Mouse (Mus musculus) ES-E14 (cell line): ENCODE data around the gene Hectd4. TPM values are rescaled to one million over a fixed set of nuclear protein-coding genes. Genes with fewer than 3 reads are reported as not detected.

Source experiments
- DNase-seq: peaks from one replicate; pipeline ENCODE4 v3.0.0-alpha.2; 2013; ENCODE audit warnings: low read depth, low spot score
- H3K27ac ChIP-seq: 2 replicates; pipeline ENCODE4 v1.5.1; 2012; ENCODE audit warnings: low read depth, mild to moderate bottlenecking, low read length, moderate library complexity, mixed read lengths; ENCODE audit not compliant: poor library complexity, insufficient read depth, severe bottlenecking
- H3K36me3 ChIP-seq: 2 replicates; pipeline ENCODE4 v1.6.1; 2012; ENCODE audit warnings: mild to moderate bottlenecking, low read length, moderate library complexity, mixed read lengths; ENCODE audit not compliant: control insufficient read depth, poor library complexity, insufficient read depth, severe bottlenecking
- H3K4me1 ChIP-seq, 2 experiments: fragments of 150-350 bp in 1 of 2; sonication (generic) in 1 of 2; 2 replicates each; pipeline ENCODE4 v1.6.1; 2012; ENCODE audit warnings: low read length in 2 of 2, mild to moderate bottlenecking in 1 of 2, mixed read lengths in 1 of 2; ENCODE audit not compliant: control insufficient read depth in 2 of 2, insufficient read depth in 2 of 2, poor library complexity in 1 of 2
- H3K4me3 ChIP-seq, 2 experiments: fragments of 150-350 bp in 1 of 2; sonication (generic) in 1 of 2; 2 replicates each; pipeline ENCODE4 v1.5.1; 2012; ENCODE audit warnings: low read length in 2 of 2, low read depth in 1 of 2, mild to moderate bottlenecking in 1 of 2, mixed read lengths in 1 of 2; ENCODE audit not compliant: insufficient read depth in 1 of 2, poor library complexity in 1 of 2, severe bottlenecking in 1 of 2
- H3K9ac ChIP-seq: 2 replicates; pipeline ENCODE4 v1.6.1; 2012; ENCODE audit warnings: low read depth, mild to moderate bottlenecking, low read length, mixed read lengths; ENCODE audit not compliant: poor library complexity, insufficient read depth, severe bottlenecking
- H3K9me3 ChIP-seq: fragments of 150-350 bp; sonication (generic); 2 replicates; pipeline ENCODE4 v1.6.1; 2012; ENCODE audit warnings: low read depth, mild to moderate bottlenecking, low read length; ENCODE audit not compliant: control insufficient read depth, insufficient read depth
- CHD2 ChIP-seq: IDR thresholded peaks from 2 replicates; pipeline ENCODE4 v1.6.1; 2014; ENCODE audit warnings: mild to moderate bottlenecking, low read depth, low read length, inconsistent platforms
- HCFC1 ChIP-seq: IDR thresholded peaks from 2 replicates; pipeline ENCODE4 v1.6.1; 2012; ENCODE audit warnings: low read length, inconsistent platforms, borderline replicate concordance; ENCODE audit not compliant: insufficient read depth
- MAFK ChIP-seq: IDR thresholded peaks from 2 replicates; pipeline ENCODE4 v1.6.1; 2014; ENCODE audit warnings: mild to moderate bottlenecking, low read depth, low read length, inconsistent platforms; ENCODE audit not compliant: insufficient read depth
- ZC3H11A ChIP-seq: IDR thresholded peaks from 2 replicates; pipeline ENCODE4 v1.6.1; 2012; ENCODE audit warnings: low read depth, mild to moderate bottlenecking, inconsistent platforms, low read length, borderline replicate concordance
- ZNF384 ChIP-seq: IDR thresholded peaks from 2 replicates; pipeline ENCODE4 v1.6.1; 2012; ENCODE audit warnings: low read depth, low read length, inconsistent platforms
- in situ Hi-C, 2 experiments: fragments of 600-800 bp; cut with MboI; formaldehyde crosslinking; loops; one replicate each; pipeline ENCODE4 v1.15.1; 2025; ENCODE audit warnings: low sequenced_read_pairs in 2 of 2, inconsistent platforms in 1 of 2; ENCODE audit not compliant: unreplicated experiment in 2 of 2
- total RNA-seq: library from RNA; depleted of rRNA; stranded (reverse); fragments of 300-350 nt; gene quantifications from 2 replicates; pipeline ENCODE4 v1.2.3, GENCODE M21; 2012

Hectd4 gene
- total RNA-seq, 1 experiment = 14.2 TPM

DNA sequence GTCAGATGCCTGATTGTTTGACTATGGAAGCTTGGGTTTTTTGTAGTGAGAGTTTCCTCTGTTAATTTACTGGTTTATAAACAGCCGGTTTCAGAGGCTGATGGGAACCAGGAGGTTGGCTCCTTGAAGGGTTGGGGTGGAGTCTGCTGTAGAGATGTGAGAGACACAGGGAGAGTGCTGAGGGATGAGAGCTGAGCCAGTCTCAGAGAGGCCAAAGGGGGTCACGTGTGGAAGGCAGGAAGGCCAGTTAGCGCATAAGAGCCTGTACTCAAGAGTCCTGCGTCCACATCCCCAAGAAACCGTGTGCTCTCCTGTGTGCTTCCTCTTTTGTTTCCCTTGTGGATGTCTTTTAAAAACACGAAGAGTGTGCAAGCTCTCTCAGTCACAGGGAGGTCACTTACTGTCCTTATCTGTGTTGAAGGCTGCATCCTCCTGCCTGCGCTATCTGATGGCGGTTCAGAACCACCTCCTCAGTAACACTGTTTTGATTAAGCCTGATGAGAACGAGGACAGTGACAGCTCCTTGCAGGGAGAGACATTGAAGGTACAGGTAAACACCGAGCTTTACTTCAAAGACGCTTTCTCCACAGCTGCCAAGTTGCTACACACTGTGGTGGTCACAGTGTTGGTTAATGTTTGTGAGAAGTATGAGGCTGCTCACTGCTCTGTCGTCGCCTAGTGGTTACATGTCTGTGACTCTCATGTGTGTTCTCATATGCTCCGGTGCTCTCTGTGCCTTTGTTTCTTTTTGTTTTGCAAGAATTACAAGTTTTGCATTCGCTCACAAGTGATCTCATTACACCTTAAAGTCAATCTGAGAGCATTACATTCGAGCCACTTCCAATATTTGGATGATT is 72.5 kb downstream of the Hectd4 start:
- no peak for TF ChIP-seq HCFC1
- no peak for TF ChIP-seq MAFK
- no peak for TF ChIP-seq ZC3H11A
- Histone ChIP-seq H3K4me1 (no peaks in the 10 kb centered on the region), H3K4me3 (no peak overlapping the region), H3K27ac (no peak overlapping the region), H3K9ac (no peak overlapping the region), H3K9me3 (no peaks in the 10 kb centered on the region), H3K36me3 (peaks cover 14% of the 10 kb centered on the region; the same call in 1 of the 2 replicates)
- in situ Hi-C loops = no loop called here
- no peak for DNase-seq

DNA sequence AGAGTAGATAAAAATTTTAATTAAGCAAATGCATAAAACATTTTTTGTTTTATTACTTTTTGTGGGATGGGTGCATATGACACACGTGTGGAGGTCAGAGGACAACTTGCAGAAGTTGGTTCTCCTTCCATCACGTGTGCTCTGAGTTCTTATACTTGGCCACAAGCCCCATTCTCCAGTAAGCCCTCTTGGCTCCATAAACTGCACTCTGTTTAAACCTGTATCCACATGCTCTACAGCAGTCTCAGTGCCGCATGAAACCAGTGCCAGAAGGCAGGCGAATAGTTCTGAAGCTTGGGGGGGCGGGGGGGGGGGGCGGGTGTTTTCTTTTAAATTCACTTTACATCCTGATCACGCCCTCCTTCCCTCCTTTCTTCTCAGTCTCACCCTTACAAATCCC is 85.0 kb downstream of the Hectd4 start:
- TF ChIP-seq CHD2 (no peak), HCFC1 (no peak), MAFK (no peak), ZNF384 (no peak), ZC3H11A (no peak)
- no peak overlapping the region for H3K9ac ChIP-seq
- DNase-seq = no peak
- in situ Hi-C loops = no loop called here
- H3K9me3 ChIP-seq = no peaks in the 10 kb centered on the region
- no peak overlapping the region for H3K4me3 ChIP-seq
- no peak overlapping the region for H3K27ac ChIP-seq
- H3K4me1 ChIP-seq = peaks cover 6 to 9% of the 10 kb centered on the region in 2 experiments; a peak in 3 of 4 replicates
- H3K36me3 ChIP-seq = peaks cover 35% of the 10 kb centered on the region

- no peak for DNase-seq
- H3K4me1 ChIP-seq = peaks cover 6 to 9% of the 10 kb centered on the region in 2 experiments; a peak in 3 of 4 replicates
- in situ Hi-C loops = no loop called here
- peaks cover 34% of the 10 kb centered on the region for H3K36me3 ChIP-seq
- TF ChIP-seq MAFK (no peak), CHD2 (no peak), HCFC1 (no peak), ZNF384 (no peak), ZC3H11A (no peak)
- no peaks in the 10 kb centered on the region for H3K9me3 ChIP-seq
- no peak overlapping the region for H3K27ac ChIP-seq
- H3K9ac ChIP-seq = no peak overlapping the region
- H3K4me3 ChIP-seq = no peak overlapping the region
Measured at GRCm38 (mm10) chr5:121307620-121308019, 87.6 kb downstream of the Hectd4 start.

DNA sequence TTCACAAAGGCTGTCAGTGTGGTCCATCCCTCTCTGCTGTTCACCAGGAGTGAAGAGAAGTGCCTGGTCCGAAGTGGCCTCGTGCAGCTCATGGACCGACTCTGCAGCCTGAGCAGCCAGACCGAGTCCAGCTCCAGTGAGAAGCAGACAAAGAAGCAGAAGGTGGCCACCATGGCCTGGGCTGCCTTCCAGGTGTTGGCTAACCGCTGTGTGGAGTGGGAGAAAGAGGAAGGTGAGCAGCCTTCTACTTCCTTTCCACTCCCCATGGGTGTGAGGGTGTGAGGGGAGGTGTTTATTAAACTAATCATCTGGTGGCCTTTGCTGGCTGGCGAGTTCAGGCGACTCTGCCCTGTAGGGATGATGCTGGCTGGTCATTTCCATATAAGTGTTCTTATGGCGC is 91.6 kb downstream of the Hectd4 start:
- TF ChIP-seq CHD2 (no peak), ZNF384 (no peak), ZC3H11A (no peak), HCFC1 (no peak)
- H3K4me3 ChIP-seq = no peak overlapping the region
- H3K4me1 ChIP-seq = peaks cover 3% of the 10 kb centered on the region in 2 experiments; a peak in 1 of 4 replicates
- peaks cover 37% of the 10 kb centered on the region for H3K36me3 ChIP-seq
- in situ Hi-C loops = no loop called here
- H3K9me3 ChIP-seq = no peaks in the 10 kb centered on the region
- no peak for DNase-seq
- H3K27ac ChIP-seq = no peak overlapping the region
- no peak overlapping the region for H3K9ac ChIP-seq
